Mouse (Mus musculus) 3T3-L1 (cell line): Measurements from ENCODE around the gene Colq.
A peak's percentile ranks its signal among the peaks of the same experiment; 100 is the strongest.

ENCODE experiments used
- DNase-seq: peaks from one replicate; pipeline ENCODE4 v3.0.0-alpha.2; 2015; ENCODE audit warnings: low read depth, low spot score

Gene Colq

DNA sequence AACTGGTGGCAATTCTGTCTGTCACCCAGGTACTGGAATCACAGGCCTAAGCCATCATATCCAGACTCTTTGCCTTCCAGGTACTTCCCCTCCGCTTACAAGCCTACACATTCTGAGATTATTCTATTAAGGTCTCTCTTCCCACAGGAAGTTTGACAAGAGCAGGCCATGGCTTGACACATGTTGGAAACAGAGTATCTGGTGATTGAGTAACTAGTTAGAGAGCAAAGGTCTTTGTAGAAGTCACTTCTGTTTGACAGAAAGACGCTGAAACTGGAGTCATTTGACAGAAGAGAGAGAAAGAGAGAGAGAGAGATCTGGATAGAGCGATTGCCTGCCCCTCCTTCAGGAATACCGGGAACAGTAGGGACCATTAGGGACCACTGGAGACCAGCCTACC is 60.3 kb downstream of the Colq start:
- no peak for DNase-seq

DNA sequence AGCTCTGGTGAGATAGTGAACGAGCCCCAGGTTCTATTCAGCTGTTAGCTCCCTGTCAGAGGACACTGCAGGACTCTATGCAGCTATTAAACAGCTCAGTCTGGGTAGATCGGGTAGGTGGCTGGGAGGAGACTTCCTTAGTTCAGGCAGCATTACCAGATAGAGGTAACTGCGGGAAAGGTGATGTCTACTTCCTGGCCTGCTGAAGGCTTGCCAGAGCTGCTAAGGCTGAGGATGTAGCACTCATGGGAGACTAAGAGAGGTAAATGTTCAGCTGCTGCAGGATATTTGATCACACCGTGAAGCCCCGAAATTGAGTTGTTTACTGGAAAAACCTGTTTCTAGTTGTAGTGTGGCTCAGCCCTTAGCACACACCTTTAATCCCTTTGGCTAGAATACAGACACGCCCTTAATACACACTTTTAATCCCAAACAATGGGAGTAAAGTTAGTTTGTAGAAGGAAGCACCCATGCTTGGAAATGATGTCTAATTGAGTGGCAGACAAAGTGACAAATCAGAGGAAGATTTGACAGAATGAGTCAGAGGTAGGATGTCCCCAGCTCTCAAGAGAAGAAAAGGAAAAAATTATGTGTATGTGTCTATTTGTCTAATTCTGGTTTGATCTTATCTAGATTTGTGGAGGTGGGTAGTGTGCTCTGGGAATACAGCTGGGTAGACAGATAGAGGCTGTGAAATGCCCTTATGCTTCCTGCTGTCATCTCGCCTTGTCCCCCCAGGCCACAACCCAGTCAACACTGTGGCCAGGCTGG is 65.9 kb downstream of the Colq start:
- DNase-seq, result peak; percentile 18

DNA sequence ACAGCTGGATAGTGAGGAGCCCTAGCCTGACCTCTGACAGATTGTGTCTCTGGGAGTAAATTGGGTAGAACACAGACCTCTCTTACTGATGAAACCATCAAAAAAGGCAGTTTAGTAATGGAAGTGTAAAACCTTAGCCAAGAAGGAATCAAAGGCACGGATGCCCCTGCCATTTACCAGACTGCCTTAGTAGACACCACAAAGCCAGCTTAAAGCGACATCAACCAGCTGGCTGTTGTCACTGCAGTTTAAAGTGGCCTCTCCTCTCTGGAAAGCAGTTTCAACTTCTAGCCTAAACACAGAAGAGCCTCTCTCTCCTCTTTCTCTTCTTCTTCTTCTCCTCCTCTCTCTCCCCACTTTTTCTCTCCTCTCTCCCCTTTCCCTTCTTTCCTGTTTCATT is 69.8 kb downstream of the Colq start:
- no peak for DNase-seq

DNA sequence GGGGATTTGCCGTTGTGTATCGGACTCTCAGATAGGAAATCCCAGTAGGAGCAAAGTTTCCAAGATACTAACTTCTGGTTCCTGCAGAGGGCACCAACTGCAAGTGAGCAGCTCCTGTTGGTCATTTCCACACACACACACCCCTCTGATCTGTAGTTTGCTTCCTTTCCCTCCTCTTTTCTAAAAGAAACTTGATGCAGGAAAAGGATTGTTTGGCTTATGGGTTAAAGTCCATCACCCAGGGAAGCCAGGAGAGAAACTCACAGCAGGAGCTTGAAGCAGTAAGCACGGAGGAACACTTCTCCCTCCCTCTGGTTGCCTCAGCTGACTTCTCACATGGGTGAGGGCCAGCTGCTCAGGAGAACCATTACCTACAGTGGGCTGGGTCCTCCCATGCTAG is 72.0 kb downstream of the Colq start:
- DNase-seq, result peak; percentile 52

DNA sequence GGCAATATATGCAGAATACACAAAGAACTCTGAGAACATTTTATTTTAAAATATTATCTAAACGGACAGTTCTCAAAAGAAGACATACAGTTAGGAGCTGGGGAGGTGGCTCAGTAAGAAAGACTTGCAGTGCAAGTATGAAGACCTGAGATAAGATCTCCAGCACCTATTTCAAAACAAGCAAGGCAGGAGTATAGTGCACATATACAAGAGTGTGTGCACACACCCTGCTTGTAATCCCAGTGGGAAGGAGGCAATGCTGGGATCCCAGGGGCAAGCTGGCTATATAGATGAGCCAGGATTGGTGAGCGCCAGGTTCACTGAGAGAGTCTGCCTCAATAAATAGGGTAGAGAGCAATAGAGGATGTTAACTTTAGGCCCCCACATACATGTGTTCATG is 75.2 kb downstream of the Colq start:
- DNase-seq, result no peak

DNA sequence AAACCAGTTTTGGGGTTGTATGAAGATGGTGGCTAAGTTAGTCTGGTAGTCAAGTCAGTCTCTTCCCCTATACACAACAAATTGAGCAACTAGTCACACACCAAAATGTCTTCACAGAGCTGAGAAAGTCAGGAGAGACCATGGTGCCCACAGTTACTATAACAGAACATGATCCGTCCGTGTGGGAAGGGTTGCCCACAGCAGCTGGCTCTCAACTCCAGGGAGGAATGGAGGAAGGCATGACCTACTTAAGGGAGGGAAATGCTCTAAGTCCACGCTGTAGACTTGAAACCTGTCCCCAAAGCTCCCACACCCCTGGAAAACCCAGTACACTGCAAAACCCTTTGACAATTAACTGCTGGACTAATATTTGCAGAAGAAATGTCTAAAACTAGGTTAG is 80.8 kb downstream of the Colq start:
- no peak for DNase-seq

DNA sequence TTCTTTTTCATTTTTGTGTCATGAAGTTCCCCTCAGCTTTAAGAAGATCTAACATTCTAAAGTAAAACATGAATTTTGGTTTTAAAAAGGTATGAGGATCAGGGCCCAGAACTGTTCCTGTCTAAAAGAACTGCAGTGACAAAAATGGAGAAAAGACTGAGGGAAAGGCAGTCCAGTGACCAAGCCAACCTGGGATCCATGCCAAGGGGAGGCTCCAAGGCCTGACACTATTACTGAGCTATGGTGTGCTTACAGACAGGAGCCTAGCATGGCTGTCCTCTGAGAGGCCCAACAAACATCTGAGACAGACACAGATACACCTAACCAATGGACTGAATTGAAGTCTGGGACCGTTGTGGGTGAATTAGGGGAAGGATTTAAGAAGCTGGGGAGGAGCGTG is 81.2 kb downstream of the Colq start:
- DNase-seq, result peak; percentile 77

DNA sequence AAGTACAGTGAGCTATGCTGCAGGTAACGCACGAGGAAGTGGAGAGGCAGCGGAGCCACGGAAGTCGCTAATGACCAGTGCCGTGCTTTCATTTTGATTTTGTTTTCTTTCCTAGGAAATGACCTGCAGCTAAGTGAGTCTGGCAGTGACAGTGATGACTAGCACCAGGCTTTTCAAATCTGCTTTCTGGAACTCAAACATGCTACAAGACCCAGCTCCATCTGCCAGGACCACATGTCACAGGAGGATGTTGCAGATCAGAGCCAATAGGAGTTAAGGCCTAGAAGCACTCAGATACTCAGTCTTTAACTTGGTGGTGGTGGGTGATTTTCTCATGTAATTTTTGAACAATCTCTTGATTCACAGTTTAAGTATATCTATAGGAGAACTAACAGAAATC is 84.7 kb downstream of the Colq start:
- no peak for DNase-seq

DNA sequence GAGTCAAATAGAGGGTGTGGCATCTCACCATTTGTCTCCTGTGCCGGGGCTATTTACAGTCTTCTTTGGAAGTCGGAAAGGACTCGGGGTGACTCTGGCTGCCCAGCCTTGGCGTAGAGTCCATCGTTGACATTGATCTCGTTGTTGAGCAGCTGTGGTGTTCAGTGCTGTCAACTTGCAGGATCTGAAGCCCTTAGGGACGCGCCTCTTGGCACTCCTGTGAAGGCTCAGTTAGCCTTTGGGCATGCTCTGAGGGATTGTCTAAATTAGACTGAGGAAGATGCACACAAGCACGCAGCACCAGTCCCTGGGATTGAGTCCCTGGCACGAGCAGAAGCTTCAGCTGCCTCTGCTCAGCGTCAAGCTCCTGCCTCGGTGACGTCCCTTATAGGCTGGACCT is 87.7 kb downstream of the Colq start:
- no peak for DNase-seq

DNA sequence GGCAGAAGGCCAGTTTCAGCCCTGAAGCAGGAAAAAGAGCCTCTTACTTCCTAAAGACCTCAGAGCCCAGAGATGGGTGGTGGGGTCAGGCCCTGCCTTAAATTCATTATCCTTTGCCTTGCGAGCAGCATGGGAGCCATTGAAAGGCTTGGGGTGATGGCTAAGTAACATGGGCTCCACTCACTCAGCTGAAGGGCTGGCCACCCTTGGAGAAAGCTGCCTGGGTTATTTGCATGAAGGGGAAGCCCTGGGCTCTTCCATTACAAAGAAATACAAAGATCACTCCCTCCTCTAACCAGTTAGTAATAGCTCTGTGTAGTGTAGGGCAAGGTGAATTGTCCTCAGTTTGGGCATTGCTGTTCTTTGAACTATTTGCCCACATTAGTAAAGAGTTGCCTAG is 91.6 kb downstream of the Colq start:
- no peak for DNase-seq

DNA sequence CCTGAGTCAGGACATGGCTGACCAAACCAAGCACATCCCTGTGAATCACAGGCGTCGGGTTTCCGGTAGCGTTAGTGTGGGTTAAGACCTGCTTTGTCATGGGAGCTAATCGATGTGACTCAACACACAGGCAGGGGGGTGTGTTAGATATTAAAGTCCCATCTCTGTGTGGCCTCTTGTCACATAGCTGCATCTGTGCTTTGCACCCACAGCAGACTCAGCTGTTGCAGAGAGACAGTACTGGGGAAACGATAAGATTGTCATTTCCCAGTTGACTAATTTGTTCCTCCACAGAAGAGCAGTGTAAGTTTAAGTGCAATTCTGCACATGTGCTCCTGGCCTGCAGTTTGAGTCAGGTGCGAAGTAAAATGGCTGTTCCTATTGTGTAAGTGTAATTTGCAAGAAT is 94.9 kb downstream of the Colq start:
- DNase-seq, result peak; percentile 80

DNA sequence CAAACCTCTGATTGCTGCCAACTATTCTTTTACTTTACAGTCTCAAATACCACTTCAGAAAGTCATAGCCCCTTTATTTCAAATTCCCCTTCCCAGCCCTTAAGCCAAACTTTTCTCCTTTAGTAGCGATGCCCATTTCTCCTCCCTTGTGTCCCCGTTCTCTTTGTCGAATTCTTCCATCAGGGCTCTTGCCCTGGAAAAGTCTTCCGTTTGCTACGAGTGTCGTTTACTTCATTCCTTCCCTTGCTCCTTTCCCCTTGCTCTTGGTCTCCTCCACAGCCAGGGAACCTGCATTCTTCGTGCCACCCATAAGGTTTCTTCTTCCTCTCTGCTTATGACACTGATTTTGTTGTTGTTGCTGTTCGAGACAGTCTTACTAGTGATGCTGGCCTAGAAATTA is 95.6 kb downstream of the Colq start:
- DNase-seq, result peak; percentile 20

DNA sequence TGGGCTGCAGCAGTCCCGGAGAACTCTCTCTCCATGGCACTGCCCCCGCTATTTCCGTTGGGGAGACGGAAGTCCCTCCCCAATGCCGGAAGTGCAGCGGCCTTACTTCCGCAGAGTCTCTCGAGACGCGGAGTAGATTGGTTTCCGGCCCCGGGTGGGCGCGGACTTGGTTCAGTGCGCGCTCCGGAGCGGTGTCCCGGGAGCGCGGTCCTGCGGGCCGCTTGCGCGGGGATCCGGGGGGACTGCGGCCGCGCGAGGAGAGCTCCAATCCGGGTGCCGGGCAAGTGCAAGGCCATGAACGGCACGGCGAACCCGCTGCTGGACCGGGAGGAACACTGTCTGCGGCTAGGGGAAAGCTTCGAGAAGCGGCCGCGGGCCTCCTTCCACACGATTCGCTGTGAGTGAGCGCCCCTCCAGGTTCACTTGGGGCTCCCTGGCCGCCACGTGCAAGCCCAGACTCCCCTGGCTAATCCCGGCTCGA is 96.1 kb downstream of the Colq start, which contains the start of gene Mettl6:
TSS of gene Mettl6 (minus strand) at position 66 of the 481 bp plus-strand sequence.
- peak; percentile 91 for DNase-seq

DNA sequence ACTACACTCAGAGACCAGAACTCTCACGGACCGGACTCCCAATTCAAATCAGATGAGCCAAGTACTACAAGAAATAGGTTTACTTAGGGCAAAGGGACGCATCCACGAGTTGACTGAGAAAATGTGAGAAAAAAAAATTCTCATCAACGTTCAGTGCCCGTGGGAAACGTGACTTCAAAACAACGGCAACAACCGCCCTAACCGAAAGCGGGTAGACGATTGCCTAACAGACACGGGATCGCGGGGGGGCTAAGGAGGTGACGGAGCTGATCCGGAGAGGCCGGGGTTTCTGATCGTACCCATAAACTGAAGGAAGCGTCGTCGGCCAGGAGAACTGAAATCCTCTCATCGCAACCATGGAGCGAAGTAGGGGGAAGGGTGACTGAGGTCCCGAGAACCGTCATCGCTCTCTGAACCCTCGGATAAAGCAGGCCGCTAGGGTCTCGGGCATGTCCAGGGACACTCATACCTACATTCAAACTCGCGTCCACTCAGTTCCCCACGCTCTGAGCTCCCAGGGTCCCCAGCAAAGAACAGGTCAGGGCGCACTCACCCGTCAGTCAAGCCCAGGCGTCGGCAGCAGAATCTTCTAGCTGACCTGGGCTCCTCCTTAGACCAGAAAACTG is 96.7 kb downstream of the Colq start, which contains the start of gene Eaf1:
TSS of gene Eaf1 (plus strand) at position 51 of the 626 bp plus-strand sequence.
- peak; percentile 60 for DNase-seq

DNA sequence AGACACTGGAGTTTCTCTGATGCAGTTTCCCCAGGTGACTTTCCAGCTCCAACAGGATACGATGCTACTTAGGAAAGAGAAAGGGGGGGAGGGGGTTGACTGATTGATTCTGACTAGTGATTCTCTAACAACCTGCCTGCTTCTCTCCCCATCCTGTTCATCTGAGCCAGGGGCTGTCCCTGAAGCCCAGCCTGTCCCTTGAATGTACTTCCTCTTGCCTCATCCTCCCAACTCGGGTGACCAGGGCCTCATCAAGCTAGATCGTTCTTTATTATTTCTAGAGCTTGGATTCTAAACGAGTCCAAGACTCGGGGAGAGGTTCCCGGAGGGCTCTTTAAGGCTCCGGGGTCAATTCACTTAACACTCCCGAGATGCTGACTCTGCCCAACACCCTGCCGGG is 97.2 kb downstream of the Colq start:
- DNase-seq, result no peak

DNA sequence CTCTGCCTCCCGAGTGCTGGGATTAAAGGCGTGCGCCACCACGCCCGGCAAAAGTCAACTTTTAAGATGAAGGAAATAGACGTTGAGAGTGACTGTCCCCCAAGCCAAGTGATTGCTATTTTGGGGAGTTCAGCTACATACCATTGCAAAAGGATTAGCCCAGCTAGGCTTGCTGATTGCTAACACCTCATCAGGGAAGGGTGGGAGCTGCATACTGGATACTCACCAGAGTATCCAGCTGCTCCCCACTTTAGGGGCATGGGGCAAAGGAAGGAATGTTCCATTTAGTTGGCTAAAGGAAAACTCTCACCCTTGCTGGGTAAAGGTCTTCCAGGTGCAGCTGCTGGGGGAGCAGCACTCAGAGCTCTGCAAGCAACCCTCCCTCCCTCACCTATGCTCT is 103.1 kb downstream of the Colq start:
- DNase-seq, result no peak

DNA sequence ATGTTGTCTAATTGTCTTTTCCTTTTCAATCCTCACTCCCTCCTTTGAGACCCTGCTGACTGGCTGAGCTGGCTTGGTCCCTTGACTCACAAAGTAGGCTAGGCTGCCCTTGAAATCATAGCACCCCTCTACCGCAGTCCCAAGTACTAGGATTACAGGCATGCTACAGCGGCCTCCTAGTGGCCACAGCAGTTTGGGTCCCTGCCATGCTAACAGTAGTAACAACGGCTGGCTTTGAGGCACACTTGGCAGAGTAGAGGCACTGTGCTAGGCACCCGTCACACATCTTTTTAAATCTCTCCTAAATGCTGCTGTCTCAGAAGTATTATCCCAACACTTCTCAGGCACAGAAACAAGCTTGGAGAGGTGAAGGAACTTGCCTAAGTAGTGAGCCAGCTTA is 104.7 kb downstream of the Colq start:
- DNase-seq, result no peak

DNA sequence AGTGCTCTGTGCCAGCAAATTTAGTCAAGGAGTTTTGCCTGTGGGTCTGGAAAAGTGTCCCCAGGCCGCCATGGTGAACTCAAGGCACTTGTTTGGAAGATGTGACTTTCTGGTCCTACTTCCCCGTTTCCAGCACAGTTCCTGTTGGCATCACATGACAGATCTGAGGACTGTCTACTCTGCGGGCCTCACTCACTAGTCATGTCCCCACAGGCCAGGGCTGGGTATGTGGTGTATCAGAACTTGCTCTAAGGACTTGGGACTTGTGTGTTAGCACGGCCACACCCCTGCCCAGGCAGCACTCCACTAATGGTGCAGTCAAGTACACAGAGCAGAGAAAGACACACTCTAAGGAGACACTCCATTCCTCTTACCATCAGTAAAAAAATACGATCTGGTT is 108.7 kb downstream of the Colq start:
- no peak for DNase-seq

DNA sequence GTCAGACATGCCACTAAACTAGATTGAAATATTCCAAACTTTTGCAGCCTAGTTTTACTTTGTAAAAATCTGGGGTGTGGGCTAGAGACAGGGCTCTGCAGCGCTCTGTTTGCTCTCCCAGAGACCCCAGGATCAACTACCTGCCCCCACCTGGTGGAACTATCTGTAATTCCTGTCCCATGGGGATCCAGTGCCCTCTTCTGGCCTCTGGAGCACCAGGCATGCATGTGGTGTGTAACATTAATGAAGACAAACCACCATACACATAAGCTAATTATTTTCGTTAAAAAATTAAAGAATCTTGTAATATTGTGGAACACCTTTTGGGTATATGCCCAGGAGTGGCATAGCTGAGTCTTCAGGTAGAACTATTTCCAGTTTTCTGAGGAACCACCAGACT is 117.8 kb downstream of the Colq start:
- DNase-seq, result no peak
